Mouse (Mus musculus): Measurements from ENCODE around the gene Rd3.

Gene Rd3

DNA sequence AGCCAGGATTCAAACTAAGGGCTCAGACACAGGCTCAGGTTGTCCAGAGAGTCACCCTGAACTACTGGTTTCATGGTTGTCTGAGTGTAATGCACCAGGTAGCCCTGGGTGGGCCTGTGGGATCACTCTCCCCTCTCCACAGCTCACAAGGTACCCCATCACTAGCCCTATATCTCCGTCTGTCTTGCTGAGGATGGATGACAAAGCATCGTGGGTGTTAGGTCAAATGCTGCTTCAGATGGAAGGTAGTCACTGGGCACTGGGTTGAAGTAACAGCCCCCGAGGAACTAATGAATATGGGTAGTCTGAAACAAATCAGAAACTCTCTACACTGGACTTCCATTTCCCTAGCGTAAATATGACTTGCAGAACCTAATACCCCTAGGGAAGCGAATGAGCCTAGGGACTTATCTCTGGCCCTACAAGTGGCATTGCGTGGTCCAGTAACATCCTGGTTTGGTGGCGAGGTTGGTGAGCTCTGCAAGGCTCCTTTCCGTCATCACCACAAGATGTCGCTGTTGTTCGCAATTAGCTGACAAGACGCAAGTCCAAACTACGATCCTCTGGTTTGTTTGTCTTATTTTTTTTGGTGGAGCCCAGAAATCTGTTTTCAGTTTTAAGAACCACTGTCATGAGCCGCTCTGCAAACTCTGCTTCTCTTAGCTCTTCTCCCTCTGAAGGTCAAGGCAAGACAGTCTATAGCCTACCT is 12.2 kb upstream of the Rd3 start:
- peak; percentile 89 for DNase-seq

- DNase-seq, result no peak
Measured at GRCm38 (mm10) chr1:191969939-191970338, 7.2 kb upstream of the Rd3 start.

GRCm38 (mm10) chr1:191974509-191975405 is 2.4 kb upstream of the Rd3 start:
- peak; percentile 70 for DNase-seq

DNA sequence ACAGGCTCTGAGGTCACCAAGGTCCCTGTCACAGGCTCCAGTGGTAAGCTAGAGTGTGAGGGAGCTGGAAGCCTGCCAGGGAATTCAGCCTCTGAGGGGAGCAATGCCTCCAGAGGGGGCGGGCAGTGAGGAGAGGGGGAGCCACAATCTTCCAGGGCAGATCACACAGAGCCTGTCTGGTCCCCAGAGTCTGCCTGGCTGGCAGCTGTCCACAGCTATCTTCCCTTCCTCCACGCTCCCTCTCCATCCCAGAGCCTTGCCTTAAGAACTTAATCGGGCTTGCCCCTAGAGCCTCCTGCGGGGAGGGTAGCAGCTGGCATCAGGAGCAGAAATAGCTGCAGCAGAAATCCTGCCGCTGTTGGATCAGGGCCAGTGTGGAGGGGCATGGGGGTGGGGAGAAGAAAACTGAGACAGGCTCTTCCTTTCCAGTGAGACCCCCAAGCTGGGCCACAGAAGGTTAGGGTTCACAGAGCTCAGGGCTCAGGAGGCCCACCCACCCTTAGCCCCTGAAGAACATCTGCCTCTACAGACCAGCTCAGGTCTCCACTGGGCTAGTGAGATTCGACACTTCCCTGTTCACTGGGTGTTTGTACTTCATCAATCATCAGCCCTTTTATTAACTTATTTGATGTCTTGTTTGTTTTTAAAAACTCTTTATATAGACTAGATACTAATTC is 4.4 kb downstream of the Rd3 start:
- no peak for DNase-seq

DNA sequence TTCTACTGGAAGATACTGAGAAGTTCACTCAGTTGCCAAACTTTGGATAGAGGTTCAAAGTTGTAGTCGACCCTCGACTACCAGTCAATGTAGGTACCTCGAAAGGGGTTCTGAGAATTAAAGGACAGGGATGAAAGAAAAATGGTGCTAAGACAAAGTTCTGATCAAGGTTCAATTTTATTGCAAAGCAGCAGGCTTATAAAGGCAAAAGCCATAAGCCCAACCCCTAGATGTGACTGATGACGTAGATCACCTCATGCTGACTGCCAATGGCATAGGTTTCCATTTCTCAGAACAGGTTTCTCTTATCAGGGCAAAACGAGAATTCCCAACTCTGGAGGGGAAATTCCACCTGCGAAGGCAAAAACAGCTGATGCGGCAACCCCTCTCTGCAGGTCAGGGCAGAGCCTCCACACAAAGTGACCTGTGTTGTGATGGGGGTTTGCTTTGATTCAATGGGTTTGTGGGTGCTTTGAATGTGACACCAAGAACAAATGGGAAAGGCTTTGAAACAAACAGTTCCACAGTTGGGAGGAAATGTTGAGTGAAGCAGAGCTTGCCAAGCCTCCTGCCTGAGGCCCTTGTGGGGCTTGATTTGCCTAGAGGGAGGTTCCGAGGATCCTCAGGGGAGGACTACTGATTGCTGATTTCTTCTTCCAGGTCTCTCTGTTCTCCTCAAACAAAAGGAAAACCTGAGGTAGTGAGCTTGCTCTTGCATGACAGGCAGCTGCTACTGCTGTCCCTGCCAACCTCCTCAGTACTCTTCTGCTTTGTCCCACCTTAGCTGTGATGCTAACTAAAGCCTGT is 9.7 kb downstream of the Rd3 start:
- DNase-seq, result no peak

DNA sequence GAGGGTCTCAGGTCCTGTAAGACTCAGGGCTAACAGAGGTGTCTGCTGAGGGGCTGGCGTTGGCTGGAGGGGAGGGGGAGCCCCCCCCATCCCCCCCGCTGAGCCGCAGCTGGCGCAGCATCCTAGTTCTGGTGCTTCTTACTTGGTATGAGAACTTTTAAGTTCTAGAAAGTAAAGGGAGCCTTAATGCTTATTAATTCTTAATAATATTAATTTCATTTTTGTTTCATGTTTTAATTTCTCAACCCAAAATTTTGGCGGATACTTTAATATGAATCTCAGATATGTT is 10.3 kb downstream of the Rd3 start:
- DNase-seq, result no peak

- DNase-seq, result no peak
Measured at GRCm38 (mm10) chr1:191988646-191989045, 11.5 kb downstream of the Rd3 start.

DNA sequence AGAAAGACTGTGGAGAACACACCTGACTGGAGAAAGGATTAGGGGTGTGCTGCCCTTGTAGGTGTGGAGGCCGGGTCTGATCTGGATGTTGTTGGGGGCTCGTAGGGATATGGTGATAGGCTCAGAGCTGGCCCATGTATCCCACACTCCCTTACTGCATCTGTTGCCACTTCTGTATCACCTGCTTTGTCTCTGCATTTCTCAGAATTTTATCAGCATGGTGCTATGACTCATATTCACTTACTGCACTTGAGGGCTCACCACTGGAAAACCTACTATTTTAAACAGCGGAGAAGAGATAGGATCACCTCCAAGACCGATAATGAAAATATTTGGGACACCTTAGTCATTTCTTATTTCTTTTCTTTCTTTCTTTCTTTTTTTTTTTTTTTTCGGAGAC is 11.9 kb downstream of the Rd3 start:
- DNase-seq, result no peak

DNA sequence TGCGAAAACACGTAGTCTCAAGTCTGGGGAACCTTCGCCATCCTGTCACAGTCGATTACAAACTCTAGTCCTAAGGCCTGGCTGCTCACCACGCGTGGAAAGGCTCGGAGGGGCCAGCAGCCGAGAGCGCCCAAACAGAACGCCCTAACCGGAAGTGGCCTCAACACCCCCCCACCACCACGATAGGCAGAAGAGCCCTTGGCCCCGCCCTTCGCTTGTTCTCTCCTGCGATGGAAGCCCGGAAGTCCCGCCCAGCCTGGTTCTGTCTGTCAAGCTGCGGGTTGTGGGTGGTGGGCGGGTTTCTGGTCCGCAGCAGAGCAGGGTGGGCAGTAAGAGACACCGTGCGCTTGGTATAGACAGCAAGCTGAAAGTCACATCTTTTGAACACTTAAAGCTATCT is 12.8 kb downstream of the Rd3 start:
- peak; percentile 97 for DNase-seq

DNA sequence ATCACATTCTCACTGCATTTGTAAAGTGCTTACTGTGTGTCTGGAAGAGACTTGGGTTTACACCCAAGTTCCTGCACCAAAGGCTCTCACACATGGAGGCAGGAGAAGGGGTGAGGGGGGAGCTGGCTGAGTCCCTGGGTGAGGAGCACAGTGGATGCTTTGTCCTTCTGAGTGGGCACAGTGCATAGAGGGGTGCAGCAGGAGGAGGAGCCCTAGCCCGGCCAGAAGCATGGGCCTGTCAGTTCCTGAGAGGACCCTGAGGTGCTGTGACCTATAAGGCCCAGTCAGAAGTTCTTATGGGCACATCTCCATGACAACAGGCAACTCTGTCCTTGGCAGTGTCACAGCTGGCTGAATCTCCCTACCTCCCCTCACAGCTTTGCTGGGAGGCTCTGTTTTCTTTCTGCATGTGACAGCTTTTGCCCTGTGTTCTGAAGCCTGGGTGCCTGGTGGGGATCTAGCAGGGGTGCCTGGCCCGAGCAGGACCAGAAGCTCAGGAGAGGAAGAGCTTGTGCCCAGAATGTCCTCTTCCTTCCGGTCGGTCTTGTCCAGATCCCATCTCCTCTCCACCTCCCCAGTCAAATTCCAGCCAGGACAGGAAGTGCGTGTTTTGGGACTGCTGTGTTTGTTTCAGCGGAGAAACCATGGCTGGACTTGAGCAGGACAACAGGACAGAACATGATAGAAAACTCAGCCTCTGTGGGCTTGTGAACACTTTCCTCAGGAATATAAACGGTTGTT is 15.0 kb downstream of the Rd3 start:
- DNase-seq, result no peak

DNA sequence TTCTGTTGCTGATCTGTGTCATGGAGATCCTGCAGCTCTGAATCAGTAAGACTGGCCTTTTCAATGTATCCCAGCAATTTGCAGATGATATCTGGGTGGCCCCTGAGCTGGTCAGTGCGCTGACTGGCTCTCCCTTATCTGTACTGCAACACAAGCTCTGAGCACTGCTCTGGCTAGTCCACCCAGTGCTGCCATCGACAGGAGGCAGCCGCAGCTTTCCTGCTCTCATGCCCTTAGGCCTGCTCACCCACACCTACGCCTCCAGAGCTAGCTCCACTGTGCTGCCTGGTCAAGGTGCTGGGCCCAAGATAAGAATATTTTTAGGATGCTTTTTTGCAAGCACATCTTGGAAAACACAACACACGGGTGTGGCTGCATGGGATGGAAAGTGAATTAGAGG is 17.3 kb downstream of the Rd3 start:
- DNase-seq, result no peak

- DNase-seq, result peak; percentile 80
Measured at GRCm38 (mm10) chr1:191995488-191995887, 18.3 kb downstream of the Rd3 start.

GRCm38 (mm10) chr1:191995916-191996315 is 18.7 kb downstream of the Rd3 start:
- peak; percentile 84 for DNase-seq

- DNase-seq, result peak; percentile 78
Measured at GRCm38 (mm10) chr1:191996621-191997185, 19.5 kb downstream of the Rd3 start.

DNA sequence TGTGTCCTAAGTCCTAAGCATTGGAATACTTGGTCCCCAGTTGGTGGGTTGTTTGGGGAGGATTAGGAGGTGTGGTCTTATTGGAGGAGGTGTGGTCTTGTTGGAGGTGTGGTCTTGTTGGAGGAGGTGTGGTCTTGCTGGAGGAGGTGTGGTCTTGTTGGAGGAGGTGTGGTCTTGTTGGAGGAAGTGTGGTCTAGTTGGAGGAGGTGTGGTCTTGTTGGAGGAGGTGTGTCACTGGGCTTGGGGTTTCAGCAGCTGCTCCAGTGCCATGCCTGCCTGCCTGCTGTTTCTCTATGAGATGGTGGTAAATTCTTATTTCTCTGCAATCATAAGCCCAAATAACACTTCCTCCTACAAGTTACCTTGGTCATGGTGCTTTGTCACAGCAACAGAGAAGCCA is 21.9 kb downstream of the Rd3 start:
- DNase-seq, result no peak
